Comparison of ENCODE assay signal across 8 mouse cellular contexts in the genomic region with DNA sequence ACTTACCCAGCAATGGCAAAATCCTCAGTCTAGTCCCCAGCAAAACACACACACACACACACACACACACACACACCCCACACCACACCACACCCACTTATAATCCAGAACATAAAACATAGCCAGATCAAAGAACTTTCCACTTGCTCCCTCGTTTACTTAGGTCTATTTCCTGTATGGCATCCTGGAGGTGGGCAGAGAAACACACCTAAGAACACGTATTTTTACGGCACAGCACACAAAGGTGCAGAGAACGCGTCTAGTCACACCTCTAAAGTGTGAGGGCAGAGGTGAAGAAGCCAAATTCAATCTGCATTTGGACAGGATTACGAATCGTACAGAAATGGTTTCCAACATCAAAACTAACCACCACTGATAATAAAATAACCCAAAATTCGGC. TPM values are rescaled to one million over a fixed set of nuclear protein-coding genes. Genes with fewer than 3 reads are reported as not detected.
A peak's percentile ranks its signal among the peaks of the same experiment; 100 is the strongest.
DNase-seq lines count a peak whose midpoint lies in the region; ATAC-seq and TF ChIP-seq lines count a peak whose summit lies in the region.

No protein-coding gene starts in this region.

- H3K9ac ChIP-seq in embryonic facial prominence, embryonic 12.5 days: peak overlapping the region; percentile 94
- peak overlapping the region; percentile 85; the same call in 1 of the 2 replicates for H3K9ac ChIP-seq in intestine, postnatal 0 days (ENCODE audit: low read depth, low read length)
- no peak overlapping the region; the same call in 1 of the 2 replicates for H3K9ac ChIP-seq in neural tube, embryonic 14.5 days (replicated peaks; ENCODE audit: low read depth, low read length)

- H3K27me3 ChIP-seq in embryonic facial prominence, embryonic 12.5 days: 0 out of 2 replicates have a peak, but pooled peaks cover 2% of the 10 kb centered on the region
- no peaks in the 10 kb centered on the region for H3K27me3 ChIP-seq in intestine, postnatal 0 days (replicated peaks; ENCODE audit: control insufficient read depth, insufficient read depth, low read length)
- H3K27me3 ChIP-seq in neural tube, embryonic 14.5 days (ENCODE audit: control insufficient read depth, insufficient read depth, low read length): no peaks in the 10 kb centered on the region

- no peaks in the 10 kb centered on the region for H3K9me3 ChIP-seq in embryonic facial prominence, embryonic 12.5 days
- no peaks in the 10 kb centered on the region for H3K9me3 ChIP-seq in intestine, postnatal 0 days (ENCODE audit: control insufficient read depth)
- H3K9me3 ChIP-seq in neural tube, embryonic 14.5 days (ENCODE audit: control insufficient read depth, low read length): no peaks in the 10 kb centered on the region

- no peaks in the 10 kb centered on the region for H3K36me3 ChIP-seq in embryonic facial prominence, embryonic 12.5 days
- H3K36me3 ChIP-seq in intestine, postnatal 0 days (ENCODE audit: control insufficient read depth, insufficient read depth): no peaks in the 10 kb centered on the region
- no peaks in the 10 kb centered on the region for H3K36me3 ChIP-seq in neural tube, embryonic 14.5 days (ENCODE audit: control insufficient read depth, insufficient read depth, low read length)

- intact Hi-C loops in left cerebral cortex, adult 2 months (cut with DNase I): no loop called here
- intact Hi-C loops in left cerebral cortex, postnatal 4 days (cut with DNase I): no loop called here
- intact Hi-C loops in gastrocnemius, postnatal 14 days (cut with DNase I; ENCODE audit: low total_unique reads): no loop called here

- 67% methylated on average over 8 of the region's 8 CpGs for WGBS in embryonic facial prominence, embryonic 12.5 days
- WGBS in intestine, postnatal 0 days: 23% methylated on average over 8 of the region's 8 CpGs
- WGBS in neural tube, embryonic 14.5 days: 68% methylated on average over 8 of the region's 8 CpGs

- no peak for TF ChIP-seq CTCF in left cerebral cortex, adult 2 months (IDR thresholded peaks at IDR 0.05)
- no peak for TF ChIP-seq CTCF in intestine, postnatal 0 days (IDR thresholded peaks at IDR 0.05; ENCODE audit: low read depth)

- H3K4me1 ChIP-seq in embryonic facial prominence, embryonic 12.5 days: peaks cover 12% of the 10 kb centered on the region
- 0 out of 2 replicates have a peak, but pooled peaks cover 6% of the 10 kb centered on the region for H3K4me1 ChIP-seq in intestine, postnatal 0 days (replicated peaks; ENCODE audit: control insufficient read depth, insufficient read depth, low read length)
- peaks cover 20% of the 10 kb centered on the region for H3K4me1 ChIP-seq in neural tube, embryonic 14.5 days (ENCODE audit: control insufficient read depth, insufficient read depth, low read length)

- DNase-seq in left cerebral cortex, adult 2 months (ENCODE audit: extremely low spot score in 1 of 2, low spot score in 2 of 2): no peak
- DNase-seq in left cerebral cortex, postnatal 4 days: no peak
- DNase-seq in gastrocnemius, postnatal 14 days: no peak
- no peak for DNase-seq in adrenal gland, postnatal 14 days
- DNase-seq in adrenal gland, adult 2 months: no peak

- H3K4me2 ChIP-seq in embryonic facial prominence, embryonic 12.5 days (replicated peaks): peak overlapping the region; percentile 89
- peak overlapping the region; percentile 72 for H3K4me2 ChIP-seq in intestine, postnatal 0 days (replicated peaks; ENCODE audit: low read depth)
- peak overlapping the region; percentile 84 for H3K4me2 ChIP-seq in neural tube, embryonic 14.5 days (ENCODE audit: low read depth, low read length)

- no peak overlapping the region for H3K27ac ChIP-seq in left cerebral cortex, adult 2 months
- H3K27ac ChIP-seq in embryonic facial prominence, embryonic 12.5 days: no peak overlapping the region
- 0 out of 2 replicates have a peak overlapping the region, but pooled peaks have one; percentile 95 for H3K27ac ChIP-seq in intestine, postnatal 0 days (ENCODE audit: low read depth, low read length)
- no peak overlapping the region for H3K27ac ChIP-seq in neural tube, embryonic 14.5 days (ENCODE audit: low read depth, low read length)

- peak overlapping the region; percentile 92 for H3K4me3 ChIP-seq in left cerebral cortex, adult 2 months
- H3K4me3 ChIP-seq in embryonic facial prominence, embryonic 12.5 days: peak overlapping the region; percentile 91
- H3K4me3 ChIP-seq in intestine, postnatal 0 days (ENCODE audit: low read depth, low read length): peak overlapping the region; percentile 92
- peak overlapping the region; percentile 97 for H3K4me3 ChIP-seq in neural tube, embryonic 14.5 days (ENCODE audit: low read depth, low read length)

- no peak for ATAC-seq in embryonic facial prominence, embryonic 12.5 days (ENCODE audit: insufficient number of reproducible peaks, insufficient read depth, low FRiP score, low TSS enrichment)
- peak; percentile 9; the same call in 1 of the 2 replicates for ATAC-seq in intestine, postnatal 0 days
- ATAC-seq in neural tube, embryonic 14.5 days (ENCODE audit: low read depth): no peak

RNA-seq across cellular contexts. Expression of a gene that starts 1.1 kb away (rescaled TPM):
- total RNA-seq in left cerebral cortex, adult 2 months (2021): 10 to 100 TPM; 25.3 to 26.0 TPM
- 10 to 100 TPM; 24.3 to 24.5 TPM for total RNA-seq in left cerebral cortex, postnatal 4 days (2021)
- polyA plus RNA-seq in embryonic facial prominence, embryonic 12.5 days (2016; fragmentation: Nextera tagmentation; extraction: Ambion mirVana): 25.4 and 27.1 TPM in 2 replicates
- 9.2 TPM in 2 replicates for polyA plus RNA-seq in intestine, postnatal 0 days (2015; fragmentation: Nextera tagmentation; extraction: Ambion mirVana)
- 20.3 and 28.5 TPM in 2 replicates for polyA plus RNA-seq in neural tube, embryonic 14.5 days (2014; fragmentation: Nextera tagmentation; extraction: Ambion mirVana)
- total RNA-seq in gastrocnemius, postnatal 14 days (2021): 1 to 10 TPM; 8.3 to 9.3 TPM
- total RNA-seq in adrenal gland, postnatal 14 days (2021): 22.2 and 24.9 TPM in 2 replicates
- 10 to 100 TPM; 22.1 to 27.4 TPM for total RNA-seq in adrenal gland, adult 2 months (2021)
- 5.5 and 5.8 TPM in 2 replicates for polyA plus RNA-seq in adrenal gland, adult 2 months (2012; rRNA removed)

RNA-seq across cellular contexts. Expression of a gene that starts 33.6 kb away (rescaled TPM):
- total RNA-seq in left cerebral cortex, adult 2 months (2021): 10 to 100 TPM; 10.6 to 12.2 TPM
- total RNA-seq in left cerebral cortex, postnatal 4 days (2021): 10 to 100 TPM; 19.4 to 23.9 TPM
- polyA plus RNA-seq in embryonic facial prominence, embryonic 12.5 days (2016; fragmentation: Nextera tagmentation; extraction: Ambion mirVana): 5.3 and 5.5 TPM in 2 replicates
- polyA plus RNA-seq in intestine, postnatal 0 days (2015; fragmentation: Nextera tagmentation; extraction: Ambion mirVana): 2.5 TPM in 2 replicates
- 13.3 and 13.5 TPM in 2 replicates for polyA plus RNA-seq in neural tube, embryonic 14.5 days (2014; fragmentation: Nextera tagmentation; extraction: Ambion mirVana)
- 1 to 10 TPM; 7.8 to 9.6 TPM for total RNA-seq in gastrocnemius, postnatal 14 days (2021)
- total RNA-seq in adrenal gland, postnatal 14 days (2021): 71.2 and 102 TPM in 2 replicates
- total RNA-seq in adrenal gland, adult 2 months (2021): 100 to 1,000 TPM; 162 to 208 TPM
- 21.2 and 24.5 TPM in 2 replicates for polyA plus RNA-seq in adrenal gland, adult 2 months (2012; rRNA removed)
